Mouse (Mus musculus): ENCODE results near the gene Prkg2.

Prkg2 gene

DNA sequence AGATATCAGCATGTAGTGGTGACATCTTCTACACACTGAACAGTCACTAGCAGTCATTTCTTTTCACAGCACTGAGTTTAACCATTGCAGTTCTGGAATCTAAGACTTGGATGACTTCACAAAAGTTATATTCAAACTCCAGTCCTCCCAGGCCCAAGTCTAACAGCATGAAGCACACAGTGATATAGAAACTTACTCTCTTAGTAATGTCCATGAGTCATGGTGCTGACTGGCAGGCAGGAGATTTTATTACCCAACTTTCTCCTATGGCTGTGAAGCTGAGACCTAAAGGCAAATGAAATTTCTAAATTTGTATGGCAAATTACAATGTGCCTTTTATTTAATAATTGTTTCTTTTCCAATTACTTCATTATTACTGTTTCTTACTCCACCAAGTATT is 139.2 kb downstream of the Prkg2 start:
- DNase-seq: no peak

DNA sequence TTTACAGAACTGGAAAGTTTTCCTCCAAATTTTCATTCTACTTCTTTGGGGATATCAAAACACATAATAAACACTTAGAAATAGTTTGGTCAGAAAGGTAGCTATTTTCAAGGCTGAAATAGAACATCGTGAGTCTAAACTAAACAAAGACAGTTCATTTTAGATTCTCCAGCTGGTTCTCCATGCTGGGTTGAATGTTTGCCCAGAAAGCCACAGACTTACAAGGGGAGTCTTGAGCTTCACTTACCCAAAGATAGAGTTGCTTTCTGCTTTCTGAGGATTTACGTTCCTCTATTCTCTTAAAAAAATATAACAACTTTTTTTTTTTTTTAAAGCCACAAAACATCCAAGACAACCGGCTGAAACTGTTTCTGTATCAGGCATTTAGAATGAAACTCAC is 142.9 kb downstream of the Prkg2 start:
- DNase-seq: no peak

- DNase-seq: peak; percentile 20 to 23
Measured at GRCm38 (mm10) chr5:98890544-98891050, 146.6 kb downstream of the Prkg2 start.

GRCm38 (mm10) chr5:98882096-98882495 is 155.1 kb downstream of the Prkg2 start:
- no peak for DNase-seq

Measured in cerebellum, postnatal 10 days (tissue).